In the genomic region with DNA sequence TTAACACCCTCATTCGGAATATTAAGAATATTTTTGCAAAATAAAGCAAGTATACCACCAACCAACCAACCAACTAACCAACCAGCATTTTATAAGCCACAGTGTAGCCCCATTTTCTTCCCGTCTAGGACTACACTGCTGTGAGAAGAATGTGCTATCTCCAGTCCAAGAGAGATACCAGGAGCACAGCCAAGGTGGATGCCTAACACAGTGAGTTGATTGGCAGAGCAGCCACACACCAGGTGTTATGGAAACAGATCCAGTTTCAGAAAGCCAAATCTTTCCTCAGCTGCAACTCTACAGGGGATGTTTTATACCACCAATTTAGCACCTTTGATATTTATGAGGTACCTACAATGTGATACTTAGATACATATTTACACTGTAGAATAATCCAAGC, we compare ENCODE assay signal across 25 mouse cellular contexts. TPM values are rescaled to one million over a fixed set of nuclear protein-coding genes. Genes with fewer than 3 reads are reported as not detected.
DNase-seq lines count a peak whose midpoint lies in the region; TF ChIP-seq lines count a peak whose summit lies in the region.
"Had no signal": no experiment of that assay in that cellular context is flagged by ENCODE, and none has a peak within 500 bp of the region (broad histone marks: within the 10 kb centered on the region; RNA-seq: fewer than 3 reads in every experiment).

No protein-coding gene starts in this region.

- H3K4me3 ChIP-seq in lung, adult 2 months (replicated peaks; ENCODE audit: extremely low read depth, low read depth, low read length), result no peak overlapping the region
- H3K4me3 ChIP-seq: embryonic facial prominence, embryonic 13.5 days; forebrain, embryonic 12.5 days; heart, adult 2 months; heart, embryonic 12.5 days; hindbrain, embryonic 10.5 days; intestine, embryonic 15.5 days had no signal

- no peak for TF ChIP-seq CTCF in lung, adult 2 months (IDR thresholded peaks at IDR 0.05; ENCODE audit: insufficient read depth, low read length)

- TF ChIP-seq POLR2A in lung, adult 2 months (IDR thresholded peaks at IDR 0.05; ENCODE audit: borderline replicate concordance, extremely low read depth, low read depth, low read length), result no peak

- peak; percentile 6 for DNase-seq in layer of hippocampus, adult 11-12 months (ENCODE audit: low spot score)
- no peak for DNase-seq in layer of hippocampus, adult 18-20 months (ENCODE audit: low spot score in 2 of 2)
- DNase-seq in cerebellum, adult 11-12 months, result peak; percentile 74
- peak; percentile 87 for DNase-seq in cerebellum, adult 9-10 months
- peak; percentile 55 to 73 for DNase-seq in cerebellum, postnatal 25 days
- DNase-seq in embryo, embryonic 9.5 days (ENCODE audit: extremely low spot score), result no peak
- DNase-seq in lung, adult 2 months, result no peak
- no peak for DNase-seq in thymus, postnatal 25 days
- DNase-seq: adrenal gland, postnatal 14 days; gastrocnemius, postnatal 10 days; heart, adult 2 months; kidney, adult 18-20 months had no signal

- 79% methylated on average over 2 of the region's 2 CpGs for WGBS in lung, adult 2 months

- no peaks in the 10 kb centered on the region for H3K4me1 ChIP-seq in lung, adult 2 months (ENCODE audit: control insufficient read depth, insufficient read depth, low read length)
- H3K4me1 ChIP-seq: embryonic facial prominence, embryonic 13.5 days; forebrain, embryonic 12.5 days; hindbrain, embryonic 10.5 days; intestine, embryonic 15.5 days had no signal

RNA-seq across cellular contexts. Expression of gene Nobox, which starts 57.6 kb away (rescaled TPM):
- not detected for total RNA-seq in layer of hippocampus, adult 18-20 months (2021)
- 0.11 and 0.13 TPM in 2 replicates for polyA plus RNA-seq in lung, adult 2 months (2012; rRNA removed)
- total RNA-seq: adrenal gland, adult 18-20 months; adrenal gland, postnatal 14 days; CH12.LX; gastrocnemius, postnatal 10 days; gastrocnemius, postnatal 4 days; heart, adult 2 months; heart, postnatal 25 days had no signal
- polyA plus RNA-seq: activated CD4-positive, CD25-positive, alpha-beta regulatory T cell, adult 4 months; embryonic facial prominence, embryonic 13.5 days; forebrain, embryonic 12.5 days; forebrain, embryonic 16.5 days; heart, adult 2 months; heart, embryonic 12.5 days; hindbrain, embryonic 10.5 days; hindbrain, embryonic 14.5 days; intestine, embryonic 15.5 days; Patski had no signal

Comparison
In these comparisons a context has a peak if more than half of its experiments do, and no peak if none do; other contexts are left out.
1. DNase-seq: peak in layer of hippocampus, adult 11-12 months (single experiment), cerebellum, adult 11-12 months (single experiment), cerebellum, adult 9-10 months (single experiment) and cerebellum, postnatal 25 days (2 of 2); none in layer of hippocampus, adult 18-20 months (0 of 2), embryo, embryonic 9.5 days (single experiment), lung, adult 2 months (single experiment) and thymus, postnatal 25 days (single experiment).